Mouse (Mus musculus) gastrocnemius, adult 8-10 months (tissue): ENCODE measurements around the gene Ctbs. TPM values are rescaled to one million over a fixed set of nuclear protein-coding genes. Genes with fewer than 3 reads are reported as not detected.

Experiments used
- DNase-seq, 2 experiments: peaks; one replicate each; pipeline ENCODE4 v3.0.0; 2022; ENCODE audit warnings: low spot score in 2 of 2
- total RNA-seq, 4 experiments: library from RNA; stranded (reverse); gene quantifications; 2 replicates each; pipeline ENCODE4 v1.2.4; 2022

Gene Ctbs
- total RNA-seq, 4 experiments from 2014 or later: 3.1 to 5.1 (median 4.2) TPM

GRCm38 (mm10) chr3:146486464-146486863 lies 36.9 kb downstream of the Ctbs start:
- no peak for DNase-seq

- DNase-seq: no peak
Measured at GRCm38 (mm10) chr3:146494941-146495340, 45.3 kb downstream of the Ctbs start.

- no peak for DNase-seq
Measured at GRCm38 (mm10) chr3:146498989-146499388, 49.4 kb downstream of the Ctbs start.

- peak; percentile 71 to 81 for DNase-seq
Measured at GRCm38 (mm10) chr3:146499431-146500002, 49.9 kb downstream of the Ctbs start, which contains the start of the genes Spata1 and Gng5. Spata1 (minus strand) TSS chr3:146499753. Gng5 (plus strand) TSS chr3:146499807.

- peak in 1 of 2 experiments; percentile 33 for DNase-seq
Measured at GRCm38 (mm10) chr3:146500003-146500809, 50.6 kb downstream of the Ctbs start.

GRCm38 (mm10) chr3:146500810-146501201 lies 51.2 kb downstream of the Ctbs start:
- no peak for DNase-seq

GRCm38 (mm10) chr3:146501601-146502123 lies 52.1 kb downstream of the Ctbs start:
- DNase-seq: no peak

GRCm38 (mm10) chr3:146506711-146507110 lies 57.1 kb downstream of the Ctbs start:
- DNase-seq: no peak

Other genes starting within 250 kb of the Ctbs start
- gene Lpar3, start 228.8 kb upstream of the Ctbs start, total RNA-seq: under 1 TPM in 2 of 4 experiments, not detected in 2; 0.12 to 0.21 TPM
- gene Ssx2ip, start 45.2 kb upstream of the Ctbs start, total RNA-seq: 10 to 100 TPM; 22.3 to 43.6 (median 33.4) TPM
- 1 to 10 TPM; 5.0 to 7.1 (median 6.3) TPM for gene Spata1, start 50.0 kb downstream of the Ctbs start, total RNA-seq
- 100 to 1,000 TPM; 389 to 469 (median 438) TPM for gene Gng5, start 50.0 kb downstream of the Ctbs start, total RNA-seq
- gene Rpf1, start 71.6 kb downstream of the Ctbs start, total RNA-seq: 10 to 100 TPM; 10.1 to 13.6 (median 11.7) TPM
- under 1 TPM in 1 of 4 experiments, not detected in 3; 0.27 TPM for gene Uox, start 120.6 kb downstream of the Ctbs start, total RNA-seq
- under 1 TPM in 1 of 4 experiments, not detected in 3; 0.11 TPM for gene Dnase2b, start 165.8 kb downstream of the Ctbs start, total RNA-seq
- not detected for gene 4930503B20Rik, start 201.5 kb downstream of the Ctbs start, total RNA-seq
- gene Samd13, start 235.8 kb downstream of the Ctbs start, total RNA-seq: 1 to 10 TPM in 3 of 4 experiments, under 1 TPM in 1; 0.29 to 1.8 (median 1.4) TPM